Mouse (Mus musculus) urinary bladder, adult 18-20 months (tissue): Measurements from ENCODE around the gene Gm49711.
A peak's percentile ranks its signal among the peaks of the same experiment; 100 is the strongest.

Experiments used
- DNase-seq, 2 experiments: peaks; one replicate each; pipeline ENCODE4 v3.0.0; 2022; ENCODE audit warnings: low spot score in 2 of 2, mixed read lengths in 2 of 2

Gene Gm49711

DNA sequence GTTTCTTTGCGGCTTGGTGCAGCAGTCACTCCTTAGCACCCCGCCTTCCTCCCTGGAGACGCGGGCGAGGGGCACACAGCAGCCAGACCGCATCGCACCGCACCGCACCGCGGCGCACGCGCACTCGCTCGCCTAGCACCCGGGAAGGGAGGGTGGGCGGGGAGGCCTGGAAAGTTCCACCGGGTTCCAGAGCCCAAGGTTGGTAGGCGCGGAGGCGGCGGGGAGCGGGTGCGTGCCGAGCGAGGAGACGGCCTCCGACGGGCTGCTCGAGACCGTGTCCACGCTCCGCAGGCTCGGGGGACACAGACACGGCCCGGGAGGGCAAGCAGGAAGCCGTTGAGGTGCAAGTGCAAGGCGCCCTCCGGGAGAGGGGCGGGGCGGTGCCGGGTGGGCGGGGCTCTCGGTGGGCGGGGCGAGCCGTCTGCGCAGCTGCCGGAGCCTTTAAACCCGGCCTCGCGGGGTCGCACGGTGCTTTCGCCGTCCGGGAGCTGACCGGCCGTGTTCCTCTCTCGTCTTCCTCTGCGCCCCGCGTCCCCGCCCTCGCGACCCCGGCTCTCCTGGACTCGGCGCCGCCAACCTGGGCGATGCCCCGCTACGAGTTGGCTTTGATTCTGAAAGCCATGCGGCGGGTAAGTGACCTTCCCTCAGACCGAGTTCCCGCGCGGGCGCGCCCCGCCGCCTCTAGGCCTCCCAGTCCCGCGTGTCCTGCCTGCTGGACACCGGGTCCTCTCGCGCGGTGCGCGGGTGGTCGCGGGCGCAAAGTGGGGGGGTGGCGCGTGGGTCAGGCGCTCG lies at the start of gene Gm49711, which contains the start of the genes Mrps6 and Slc5a3:
TSS of gene Gm49711 (plus strand) at position 465 of the 792 bp plus-strand sequence.
TSS of gene Mrps6 (plus strand) at position 419 of the 792 bp plus-strand sequence.
TSS of gene Slc5a3 (plus strand) at position 471 of the 792 bp plus-strand sequence.
- peak; percentile 78 to 93 for DNase-seq

DNA sequence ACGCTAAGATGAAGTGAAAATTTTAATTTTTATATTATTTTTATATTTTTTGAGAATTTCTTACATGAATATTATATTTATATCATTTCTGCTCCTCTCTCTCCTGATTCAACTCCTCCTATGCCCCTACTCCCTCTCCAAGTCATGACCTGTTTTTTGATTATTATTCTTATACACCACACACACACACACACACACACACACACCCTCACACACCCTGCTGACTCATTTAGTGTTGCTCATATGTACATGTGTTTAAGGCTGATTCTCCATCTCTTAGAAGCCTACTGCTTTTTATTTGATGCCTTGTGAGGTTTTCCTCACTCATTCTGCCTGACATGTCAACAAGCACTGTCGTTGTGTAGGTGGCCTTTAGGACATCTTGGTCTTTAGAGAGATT lies 48.5 kb upstream of the Gm49711 start:
- DNase-seq: no peak

DNA sequence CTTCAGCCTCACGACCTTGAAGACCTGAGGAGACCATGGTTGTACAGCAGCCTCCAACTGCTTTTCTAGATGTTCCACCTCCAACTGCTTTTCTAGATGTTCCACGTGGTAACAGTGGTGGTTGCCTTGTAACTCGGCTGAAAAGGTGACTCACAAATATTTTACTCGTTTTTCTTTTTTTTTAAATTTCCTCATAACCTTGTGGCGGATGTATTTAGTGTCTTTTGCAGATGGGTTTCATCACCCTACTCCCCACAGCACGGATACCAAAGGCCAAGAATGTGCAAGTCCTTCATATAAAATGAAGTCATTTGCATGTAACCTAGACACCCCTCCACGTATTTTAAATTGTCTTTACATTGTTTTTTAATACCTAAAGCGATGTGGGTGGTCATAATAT lies 41.3 kb upstream of the Gm49711 start:
- DNase-seq: no peak

DNA sequence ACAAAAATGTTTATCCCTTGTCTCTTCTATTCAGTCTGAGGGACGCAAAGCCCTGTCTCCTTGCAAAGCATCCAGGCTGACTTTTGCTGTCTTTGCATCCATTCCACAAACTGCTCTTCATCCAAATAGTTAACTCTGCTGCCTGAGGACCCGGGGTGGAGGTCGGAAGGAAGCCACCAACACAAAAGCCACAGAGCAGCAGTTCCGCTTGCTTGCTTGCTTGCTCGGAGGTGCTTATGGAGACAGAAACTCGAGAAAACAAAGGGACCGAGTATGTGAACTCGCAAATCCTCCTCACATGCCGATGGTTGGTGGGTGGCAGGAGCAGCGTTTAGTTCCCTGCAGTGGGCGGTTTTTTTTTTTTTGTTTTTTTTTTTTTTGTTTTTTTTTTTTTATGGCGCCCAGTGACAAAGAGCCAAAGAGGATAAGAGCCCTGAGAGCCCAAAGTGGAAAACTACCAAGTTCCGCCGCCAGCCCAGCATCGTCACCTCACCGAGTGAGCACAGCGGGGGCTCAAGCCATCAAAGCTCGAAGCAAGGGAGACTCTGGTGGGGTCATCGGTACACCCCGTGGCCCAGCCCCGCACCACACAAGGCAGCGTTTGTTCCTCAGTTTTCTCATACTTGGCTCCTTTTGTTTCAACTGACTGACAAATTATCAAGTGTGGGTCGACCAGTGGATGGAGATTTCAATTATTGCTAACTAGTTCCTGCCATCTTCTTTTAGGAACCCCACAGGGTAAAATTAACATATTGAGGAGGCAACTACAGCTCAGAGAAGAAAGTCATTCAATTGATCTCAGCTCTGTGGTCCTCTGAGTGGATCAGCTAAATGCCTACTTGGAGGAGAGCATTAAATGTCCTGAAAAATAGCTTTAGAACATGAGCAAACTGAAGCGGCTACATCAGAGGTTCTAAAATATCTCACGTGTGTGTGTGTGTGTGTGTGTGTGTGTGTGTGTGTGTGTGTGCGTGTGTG lies 38.7 kb upstream of the Gm49711 start:
- DNase-seq: no peak

DNA sequence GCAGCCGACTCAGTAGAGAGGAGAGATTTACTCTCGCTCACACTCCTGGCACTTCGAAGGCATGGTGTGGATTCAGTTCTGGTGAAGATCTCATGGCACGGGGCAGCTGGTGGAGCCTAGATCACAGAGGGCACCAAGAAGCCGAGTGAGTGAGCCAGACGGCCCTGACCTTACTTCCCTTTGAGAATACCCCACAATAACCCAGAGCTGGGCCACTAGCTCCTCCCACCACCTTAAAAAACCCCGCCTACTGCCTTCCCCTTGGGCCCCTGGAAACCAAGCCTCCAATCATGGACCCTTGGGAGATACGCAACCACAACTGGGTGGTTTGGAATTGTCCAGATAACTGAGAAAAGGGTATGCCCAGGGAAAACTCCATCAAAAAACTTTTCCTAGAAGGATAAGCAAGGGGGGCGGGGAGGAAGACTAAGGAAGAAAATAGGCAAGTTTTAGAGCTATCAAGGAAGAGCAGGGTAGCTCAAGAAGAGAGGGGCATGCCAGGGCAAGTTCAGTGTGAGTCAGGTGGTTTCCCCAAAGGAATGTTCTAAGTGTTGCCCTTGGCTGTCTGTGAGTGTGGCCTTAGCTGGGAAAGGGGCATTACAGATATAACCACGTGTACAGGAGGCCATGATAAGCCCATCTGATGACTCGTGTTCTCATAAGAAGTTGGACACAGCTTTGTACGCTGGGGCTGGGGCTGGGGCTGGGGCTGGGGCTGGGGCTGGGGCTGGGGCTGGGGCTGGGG lies 36.3 kb upstream of the Gm49711 start:
- DNase-seq: no peak

DNA sequence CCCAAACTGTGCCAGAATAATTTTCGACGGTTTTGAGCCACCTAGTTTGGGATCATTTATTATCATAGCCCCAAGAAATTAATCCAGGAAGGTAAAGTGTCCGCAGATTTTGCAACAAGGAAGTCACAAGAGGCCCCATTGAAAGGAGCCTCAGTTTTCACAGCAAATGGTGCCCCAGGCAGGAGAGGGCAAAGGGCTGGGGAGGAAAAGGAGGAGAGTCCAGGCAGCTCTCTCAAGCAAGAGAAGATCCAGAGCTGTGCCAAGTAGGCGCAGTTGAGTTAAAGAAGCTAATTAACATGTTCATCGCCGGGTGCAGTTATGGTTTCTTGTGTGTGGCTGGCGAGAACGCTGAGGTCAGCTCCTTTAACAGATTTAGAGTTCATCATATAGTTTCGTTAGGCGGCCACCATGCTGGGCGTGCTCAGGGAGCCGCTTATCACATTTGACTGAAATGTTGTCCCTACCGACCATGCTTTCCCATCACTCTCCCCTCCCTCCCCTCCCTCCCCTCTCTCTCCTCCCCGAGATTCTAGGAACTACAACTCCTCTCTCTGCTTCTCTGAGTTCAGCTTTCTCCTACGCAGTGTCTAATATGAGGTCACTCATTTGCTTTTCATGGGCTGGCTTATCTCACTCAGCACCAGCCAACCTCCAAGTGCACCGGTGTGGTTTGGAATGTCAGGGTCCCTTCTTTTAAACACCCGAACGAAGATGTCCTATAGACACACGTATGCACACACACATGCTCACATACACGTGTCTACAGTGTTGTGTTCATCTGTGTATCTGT lies 35.4 kb upstream of the Gm49711 start:
- no peak for DNase-seq

DNA sequence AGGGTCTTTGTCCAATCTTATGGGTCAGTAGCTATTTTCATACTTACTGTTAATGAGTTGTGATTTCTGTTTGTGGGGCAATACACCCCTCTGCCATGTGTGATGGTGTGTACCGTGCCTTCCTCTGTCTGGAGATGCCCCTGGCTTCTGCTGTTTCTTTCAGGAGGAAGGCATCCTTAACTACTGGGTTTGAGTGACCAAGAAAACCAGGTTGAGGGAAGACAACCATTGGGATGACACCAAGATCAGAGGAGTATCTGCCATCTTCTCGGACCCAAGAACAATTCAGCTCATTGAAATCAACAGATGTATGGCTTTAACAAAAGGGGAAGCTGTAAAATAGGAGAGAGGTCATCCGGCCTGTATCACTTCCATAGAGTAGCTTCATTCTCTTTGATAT lies 24.8 kb upstream of the Gm49711 start:
- no peak for DNase-seq

DNA sequence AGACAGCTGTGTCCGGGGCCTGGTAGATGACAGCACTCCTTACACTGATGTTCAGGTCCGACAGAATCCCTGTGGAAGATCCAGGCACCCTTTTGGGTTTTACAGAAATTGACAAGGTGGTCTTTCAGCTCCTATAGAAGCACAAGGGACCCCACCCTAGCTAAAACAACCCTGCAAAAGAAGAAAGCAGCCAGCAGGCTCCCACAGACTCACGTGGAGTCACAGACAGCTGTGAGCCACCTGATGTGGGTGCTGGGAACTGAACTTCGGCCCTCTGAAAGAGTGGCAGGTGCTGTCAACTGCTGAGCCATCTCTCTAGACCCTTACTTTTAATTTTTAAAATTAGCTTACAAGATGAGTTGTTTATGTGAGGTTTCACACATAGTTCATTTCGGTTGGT lies 23.4 kb upstream of the Gm49711 start:
- DNase-seq: no peak

DNA sequence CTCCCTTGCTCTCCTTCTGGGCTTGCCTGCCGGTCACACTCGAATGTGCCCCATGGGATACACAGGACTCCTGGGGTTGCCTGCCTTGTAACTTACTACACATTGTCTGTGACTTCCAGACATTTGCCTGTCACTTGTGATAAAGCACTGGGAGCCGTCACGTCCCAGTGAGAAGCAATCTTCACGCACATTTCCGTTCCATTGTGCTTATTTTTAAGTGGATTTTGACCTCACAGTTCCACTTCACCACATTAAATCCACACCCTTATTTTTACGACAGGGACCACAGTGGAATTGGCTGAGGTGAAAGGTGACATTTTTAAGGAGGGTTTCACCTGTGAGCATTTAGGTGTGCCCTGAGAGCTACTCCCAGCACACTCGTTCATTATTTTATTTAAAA lies 21.4 kb upstream of the Gm49711 start:
- DNase-seq: no peak

DNA sequence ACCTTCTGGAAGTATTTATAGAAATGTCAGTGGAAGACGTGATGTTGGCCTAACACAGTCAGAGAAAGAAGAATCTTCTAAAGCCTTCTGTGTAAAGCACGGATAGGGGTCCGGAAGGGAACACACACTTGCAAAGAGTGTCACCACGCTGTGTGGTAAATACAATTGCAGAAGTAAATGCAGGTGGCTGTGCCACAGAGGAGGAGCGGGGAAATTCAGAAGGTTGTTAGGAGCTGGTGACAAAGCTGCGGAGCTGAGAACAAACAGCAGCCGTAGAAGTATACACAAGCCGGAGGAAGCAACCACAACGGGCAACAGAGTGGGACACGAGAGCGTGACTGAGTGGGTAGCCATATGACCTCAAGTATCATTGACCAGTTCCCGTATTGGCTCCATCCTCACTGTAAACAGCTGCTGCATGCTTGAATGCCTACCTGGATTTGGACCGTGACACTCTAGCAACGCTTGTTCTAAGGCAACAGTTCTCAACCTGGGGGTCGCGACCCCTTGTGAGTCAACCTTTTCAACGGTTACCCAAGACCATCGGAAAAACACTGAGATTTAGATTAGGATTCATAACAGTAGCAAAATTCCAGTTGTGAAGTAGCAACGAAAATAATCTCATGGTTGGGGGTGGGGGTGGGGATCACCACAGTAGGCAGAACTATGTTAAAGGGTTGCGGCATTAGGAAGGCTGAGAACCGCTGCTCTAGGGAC lies 20.1 kb upstream of the Gm49711 start:
- DNase-seq: no peak

DNA sequence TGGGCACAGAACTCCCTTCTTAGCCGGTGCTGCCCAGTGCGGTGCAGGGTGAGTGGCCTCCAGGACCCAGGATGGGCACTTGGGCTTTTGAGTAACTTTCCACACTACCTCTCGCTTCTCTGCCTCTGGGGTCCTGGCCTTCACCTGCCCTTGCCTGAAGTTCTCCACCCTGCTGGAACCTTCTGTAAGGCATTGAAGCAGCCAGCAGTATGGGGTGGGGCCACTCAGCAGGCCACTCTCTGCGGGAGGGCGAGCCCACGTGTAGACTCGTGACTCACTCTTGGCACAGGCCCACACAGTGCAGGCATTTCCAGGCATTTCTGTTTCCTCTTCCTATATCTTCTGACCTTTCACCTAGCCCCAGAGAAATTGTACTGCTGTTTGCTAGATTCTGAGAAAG lies 18.7 kb upstream of the Gm49711 start:
- DNase-seq: peak; percentile 25 to 38

DNA sequence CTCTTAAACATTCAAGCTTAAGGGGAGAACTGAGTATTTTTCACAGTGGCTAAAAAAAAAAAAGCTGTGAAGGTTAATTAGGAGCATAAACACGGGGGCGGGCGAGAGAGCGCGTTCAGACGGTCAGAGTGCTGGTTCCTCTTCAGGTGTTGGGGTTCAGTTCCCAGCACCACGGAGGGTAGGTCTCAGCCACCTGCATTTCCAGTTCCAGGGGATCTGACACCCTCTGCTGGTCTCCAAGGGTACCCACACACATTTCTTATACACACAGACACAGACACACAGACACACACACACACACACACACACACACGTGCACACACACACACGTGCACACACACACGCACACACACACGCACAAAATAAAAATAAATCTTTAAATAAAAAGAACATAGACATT lies 18.1 kb upstream of the Gm49711 start:
- DNase-seq: no peak

DNA sequence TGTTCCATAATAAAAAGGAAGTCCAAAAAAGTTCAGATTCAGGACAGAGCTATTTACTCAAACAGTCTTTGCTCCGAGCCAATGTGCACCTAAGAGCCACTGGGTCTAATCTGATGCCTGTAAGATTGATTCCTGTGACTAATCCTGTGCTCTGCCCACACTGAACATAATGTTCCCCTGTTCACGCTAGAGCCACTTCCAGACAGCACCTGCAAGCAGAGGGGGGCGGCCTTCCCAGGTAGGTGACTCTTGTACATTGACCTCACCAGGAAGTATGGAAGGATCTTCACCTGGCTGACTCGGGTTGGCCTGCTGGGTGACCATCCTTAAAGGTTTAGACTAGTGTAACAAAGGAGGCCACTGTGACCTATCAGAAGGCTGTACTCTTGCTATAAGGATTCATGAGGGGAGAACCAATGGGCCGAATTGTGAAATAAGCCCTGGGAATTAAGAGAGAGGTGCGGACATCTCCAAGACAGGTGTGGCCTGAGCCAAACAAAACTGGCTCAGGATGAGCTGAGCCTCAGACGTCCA lies 6.3 kb upstream of the Gm49711 start:
- no peak for DNase-seq

DNA sequence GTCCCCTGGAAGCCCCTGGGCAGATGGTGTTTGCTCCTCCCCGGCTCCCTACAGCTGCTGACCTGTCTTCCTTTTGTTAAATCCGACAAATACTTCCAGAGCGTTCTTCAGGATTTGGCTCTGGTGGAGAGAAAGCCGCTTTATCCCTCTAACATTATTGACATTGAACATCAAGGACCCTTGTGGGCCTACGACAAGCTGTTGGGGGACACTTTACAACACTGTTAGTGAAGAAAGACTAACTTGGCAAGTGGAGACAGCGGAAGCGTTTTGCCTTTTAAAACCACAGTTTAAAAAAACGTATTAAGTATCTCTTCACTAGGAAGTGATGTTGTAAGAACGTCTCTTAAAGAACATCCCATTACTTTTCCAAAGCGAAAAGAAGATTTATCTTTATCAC lies 5.5 kb upstream of the Gm49711 start:
- no peak for DNase-seq

DNA sequence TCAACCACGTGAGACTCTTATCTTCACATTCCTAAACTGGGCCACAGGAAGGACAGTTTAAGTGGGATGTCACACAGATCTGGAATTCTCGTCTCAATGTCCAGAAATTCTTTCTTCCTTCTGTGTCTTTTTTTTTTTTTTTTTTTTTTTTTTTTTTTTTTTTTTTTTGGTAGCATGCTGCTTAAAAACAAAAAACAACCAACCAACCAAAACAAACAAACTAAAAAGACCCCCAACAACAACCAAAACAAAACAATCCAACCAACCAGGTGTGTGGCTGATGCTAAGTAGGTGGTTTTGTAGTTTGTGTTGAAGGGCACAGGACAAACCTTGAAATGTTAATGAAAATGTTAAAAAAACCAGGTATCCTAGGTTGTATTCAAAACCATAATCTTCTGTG lies 1.4 kb upstream of the Gm49711 start:
- no peak for DNase-seq

DNA sequence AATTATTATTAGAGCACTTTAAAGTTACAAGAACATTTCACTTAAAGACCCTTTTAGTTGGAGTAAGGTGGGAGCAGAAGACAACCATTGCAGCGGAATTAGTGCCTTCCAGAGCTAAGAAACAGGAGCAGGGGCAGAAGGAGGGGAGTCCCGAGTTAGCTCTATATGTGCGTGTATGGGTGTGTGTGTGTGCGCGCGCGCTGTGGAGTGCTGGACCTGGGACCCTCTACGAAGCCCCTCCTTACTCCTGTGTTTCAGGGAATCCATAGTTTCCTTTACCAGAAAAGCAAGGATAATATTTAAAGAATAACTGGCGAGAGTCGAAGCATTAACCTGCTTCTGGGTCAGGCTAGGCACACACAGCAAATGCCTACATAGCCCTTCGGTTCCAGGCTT lies 662 bp upstream of the Gm49711 start:
- DNase-seq: no peak

DNA sequence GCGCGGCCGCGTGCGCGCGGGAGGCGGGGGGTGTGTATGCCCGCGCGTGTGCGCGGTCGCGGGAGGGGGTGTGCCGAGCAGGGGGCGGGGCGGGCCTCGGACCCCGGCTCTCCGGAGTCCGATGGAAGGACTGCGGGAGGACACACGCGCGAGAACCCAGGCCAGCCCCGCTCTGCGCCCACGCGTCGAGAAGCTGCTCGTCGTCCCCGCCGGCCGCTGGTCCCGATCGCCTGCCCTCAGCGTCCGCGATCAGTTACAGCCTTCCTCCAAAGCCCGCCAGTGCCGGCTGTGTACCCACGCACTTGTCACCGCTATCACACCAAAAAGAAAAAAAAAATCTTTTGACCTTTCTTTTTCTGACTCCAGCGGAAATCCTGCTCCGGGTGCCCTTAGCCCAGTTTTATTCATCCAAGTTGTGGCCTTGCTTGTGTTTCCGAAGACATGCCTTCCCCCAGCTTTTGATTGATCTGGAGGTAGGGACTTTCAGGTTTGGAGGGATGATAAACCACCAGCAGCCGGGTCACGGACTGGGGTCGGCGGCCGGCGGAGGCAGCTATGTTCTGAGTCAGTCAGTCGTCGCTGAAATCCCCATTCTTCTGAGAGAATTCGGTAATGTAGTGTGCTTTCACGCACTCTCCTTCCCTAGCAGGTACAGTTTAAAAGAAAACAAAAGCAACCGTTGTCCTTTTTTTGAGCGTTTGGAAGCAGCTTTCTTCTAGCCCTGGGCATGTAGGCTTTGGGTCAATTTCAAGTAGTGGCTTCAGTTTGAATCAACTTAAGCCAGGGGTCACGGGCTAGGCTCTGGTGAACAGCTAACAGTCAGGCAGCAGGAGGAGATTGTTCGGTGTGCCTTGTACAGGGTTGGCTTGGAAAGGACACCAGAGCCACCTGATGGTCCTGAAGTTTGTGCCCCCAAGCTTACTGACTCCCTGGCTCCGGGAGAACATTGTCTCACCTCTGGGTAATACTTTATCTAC lies 816 bp downstream of the Gm49711 start:
- peak in 1 of 2 experiments; percentile 18 for DNase-seq

DNA sequence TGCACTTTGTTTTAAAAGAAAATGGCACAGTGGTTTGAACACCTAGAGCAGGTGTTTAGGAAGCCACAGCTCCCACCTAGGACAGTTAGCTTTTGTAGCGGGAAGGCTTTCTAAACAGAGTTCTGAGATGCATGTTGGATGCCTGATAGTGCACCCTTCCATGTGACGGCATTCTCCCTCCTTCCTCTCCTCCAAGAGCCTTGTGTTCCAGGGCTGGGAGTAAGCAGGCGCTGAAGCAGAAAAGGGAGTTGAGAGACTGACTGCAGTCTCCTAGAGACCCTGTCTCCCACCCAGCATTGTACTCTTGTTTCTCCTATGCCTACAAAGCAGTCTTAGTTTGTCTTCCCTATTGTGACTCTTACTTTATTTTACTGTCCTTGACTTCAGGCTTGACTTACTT lies 2.1 kb downstream of the Gm49711 start:
- DNase-seq: no peak

DNA sequence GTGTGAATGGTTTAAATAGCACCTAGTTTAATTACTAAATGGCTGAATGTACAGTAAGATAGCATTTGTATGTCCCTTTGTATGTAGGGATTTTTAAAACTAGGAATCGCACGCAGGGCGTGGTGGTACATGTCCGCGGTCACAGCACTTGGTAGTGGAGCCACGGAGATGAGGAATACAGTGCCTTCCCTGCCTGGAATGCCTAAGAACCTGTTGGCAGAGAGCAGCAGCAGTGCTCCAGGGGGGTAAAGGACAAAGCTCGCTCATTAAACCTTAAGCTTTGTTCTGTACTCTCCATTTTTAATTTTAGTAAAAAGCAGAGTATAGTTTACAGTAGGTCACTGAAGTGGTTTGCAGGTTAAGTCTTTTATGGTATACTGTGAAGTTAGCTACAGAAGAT lies 3.5 kb downstream of the Gm49711 start:
- DNase-seq: no peak
